Mouse (Mus musculus) cerebellum, postnatal 14 days (tissue): ENCODE measurements around the gene Cntfr.

Experiments used
- DNase-seq, 2 experiments: peaks; one replicate each; pipeline ENCODE4 v3.0.0; 2021; ENCODE audit warnings: mixed read lengths in 2 of 2

Gene Cntfr

DNA sequence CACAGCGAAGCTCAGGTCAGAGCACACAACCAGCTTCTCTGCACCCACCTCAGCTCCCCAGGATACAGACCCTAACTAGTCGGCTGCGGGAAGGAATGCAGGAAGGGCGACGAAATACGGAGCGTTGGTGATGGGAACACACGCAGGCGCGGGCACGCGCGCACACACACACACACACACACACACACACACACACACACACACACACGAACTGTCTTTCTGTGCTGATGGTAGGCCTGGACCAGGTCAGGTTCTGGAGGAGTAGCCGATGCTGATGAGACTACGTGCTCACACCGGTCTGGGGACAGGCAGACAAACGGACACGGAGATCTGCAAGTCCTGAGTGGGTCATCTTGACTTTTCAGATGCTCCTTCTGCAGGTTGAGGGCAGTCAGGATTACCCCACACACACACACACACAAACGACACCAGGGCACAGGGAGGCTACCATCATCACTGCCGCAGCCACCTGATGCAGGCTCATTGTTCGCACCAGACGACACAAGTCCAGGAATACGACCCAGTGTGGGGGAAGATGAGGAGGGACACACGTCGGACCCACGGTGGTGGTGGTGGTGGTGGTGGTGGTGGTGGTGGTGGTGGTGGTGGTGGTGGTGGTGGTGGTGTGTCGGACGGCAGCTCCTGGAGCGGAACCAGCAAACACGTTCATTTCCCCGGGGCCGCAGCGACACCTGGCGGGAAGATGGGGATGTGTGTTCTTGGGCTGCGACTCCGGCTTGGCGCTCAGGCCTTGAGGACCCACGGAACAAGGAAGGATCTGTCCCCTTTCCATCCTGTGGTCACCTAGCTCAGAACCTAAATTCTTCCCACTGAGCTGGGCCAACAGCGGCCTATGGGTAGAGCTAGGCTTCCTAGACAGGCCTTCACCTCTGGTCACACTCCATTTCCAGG is at the start of gene Cntfr:
Gene Cntfr (minus strand): TSS at position 160 of the 912 bp plus-strand sequence.
- peak; percentile 94 to 95 for DNase-seq

DNA sequence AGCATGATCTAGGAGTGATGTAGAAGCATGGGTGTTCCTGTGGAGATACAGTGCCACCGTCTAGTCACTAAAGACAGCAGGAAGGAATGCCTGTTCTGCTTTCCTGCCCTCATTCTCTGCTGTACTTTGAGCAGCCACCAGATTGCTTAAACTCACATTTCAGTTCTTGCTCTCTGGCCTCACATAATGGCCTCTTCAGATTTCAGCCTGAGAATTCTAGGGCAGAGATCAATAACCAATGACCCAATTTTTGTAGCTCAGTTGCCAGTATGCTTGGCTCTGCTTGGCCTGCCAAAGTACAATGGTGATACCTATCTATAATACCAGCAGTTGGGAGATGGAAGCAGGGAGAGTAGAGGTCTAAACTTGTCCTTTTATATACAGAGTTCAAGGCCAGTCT is 48.1 kb upstream of the Cntfr start:
- no peak for DNase-seq

DNA sequence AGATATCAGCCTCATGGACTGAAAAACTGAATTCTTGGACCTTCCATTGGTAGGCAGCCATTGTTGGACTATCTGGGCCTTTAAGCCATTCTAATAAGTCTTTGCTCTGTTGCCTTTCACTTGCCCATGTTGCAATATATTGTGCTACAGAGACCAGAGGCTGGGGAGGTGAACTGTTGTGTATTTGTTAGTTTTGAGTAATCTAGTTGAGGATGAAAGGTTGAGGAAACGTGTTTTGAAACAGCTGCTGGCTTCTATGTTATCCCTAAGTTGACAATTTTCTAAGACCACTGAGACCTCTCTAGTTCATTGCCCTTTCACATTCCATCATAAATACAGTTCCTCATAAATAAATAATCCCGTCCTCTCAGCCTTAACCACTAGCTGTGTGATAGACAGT is 47.2 kb upstream of the Cntfr start:
- DNase-seq = no peak

DNA sequence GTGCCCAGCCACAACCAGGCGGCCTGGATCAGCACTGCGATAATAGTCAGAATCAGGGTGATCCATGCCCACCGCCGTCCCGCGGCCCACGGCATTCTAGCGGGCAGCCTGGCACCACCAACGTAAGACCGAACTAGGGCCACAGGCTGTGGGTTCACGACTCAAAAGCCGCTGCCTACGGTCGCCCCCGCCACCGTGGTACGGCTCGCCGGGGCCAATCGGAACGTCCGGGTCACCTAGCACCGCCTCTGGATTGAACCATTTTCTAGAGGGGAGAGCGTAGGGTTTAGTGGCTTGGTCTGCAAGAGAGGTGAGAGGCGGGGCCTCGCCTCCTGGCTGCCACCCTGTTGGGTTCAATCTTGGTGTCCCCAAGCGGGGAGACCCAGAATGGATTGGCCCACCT is 44.3 kb upstream of the Cntfr start:
- peak; percentile 93 to 95 for DNase-seq

DNA sequence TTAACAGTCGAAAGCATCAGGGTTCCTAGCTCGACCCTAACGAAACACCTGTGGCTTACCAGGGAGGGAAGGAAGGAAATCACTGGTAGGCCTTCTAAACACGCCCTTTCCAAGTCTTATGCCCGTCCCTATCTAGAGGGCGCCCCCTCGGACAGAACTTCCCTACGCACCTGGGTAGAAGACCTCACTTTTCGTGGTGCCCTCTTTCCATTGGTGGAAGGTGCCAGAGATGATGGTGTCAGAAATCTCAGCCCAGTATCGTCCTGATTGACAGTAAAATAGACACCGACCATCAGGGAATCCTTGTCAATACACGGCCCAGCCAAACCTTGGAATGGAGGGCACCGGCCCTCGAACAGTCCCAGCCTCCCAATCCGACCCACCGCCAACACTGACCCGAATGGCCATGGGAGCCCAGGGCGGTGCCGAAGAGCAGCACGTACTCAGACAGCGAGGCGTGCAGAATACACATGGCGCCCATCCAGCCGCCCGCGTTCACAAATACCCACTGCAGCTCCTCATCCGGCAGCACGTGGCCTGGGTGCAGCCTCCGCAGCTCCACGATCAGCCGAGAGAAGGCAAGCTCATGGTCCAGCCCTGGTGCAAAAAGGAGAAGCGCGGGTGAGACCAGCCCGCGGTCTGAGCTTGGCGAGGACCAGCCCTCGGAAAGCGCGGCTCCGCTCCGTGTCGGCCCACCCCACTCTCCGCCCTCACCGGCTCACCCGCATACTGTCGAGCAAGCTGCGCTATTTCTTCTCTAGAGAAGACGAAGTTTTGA is 43.7 kb upstream of the Cntfr start:
- DNase-seq = peak; percentile 72 to 78

DNA sequence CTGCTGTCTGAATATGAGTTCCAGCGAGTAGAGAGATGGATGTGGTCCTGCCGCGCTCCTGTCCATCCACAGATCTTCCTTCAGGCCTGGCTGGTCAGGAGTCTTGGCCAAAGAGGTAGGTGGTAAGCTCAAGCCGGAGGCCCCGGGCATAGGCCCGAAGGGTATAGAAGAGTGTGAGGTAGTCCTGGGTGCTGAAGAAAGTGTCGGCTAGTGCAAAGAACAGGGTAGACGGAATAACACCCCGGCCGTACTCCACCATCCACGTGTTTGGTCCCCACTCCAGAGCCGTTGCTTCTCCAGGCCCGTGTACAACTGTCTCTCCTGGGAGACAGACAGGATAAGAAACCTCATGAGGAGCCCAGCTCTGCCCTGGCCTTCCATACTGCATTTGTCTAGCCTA is 42.4 kb upstream of the Cntfr start:
- DNase-seq = no peak

DNA sequence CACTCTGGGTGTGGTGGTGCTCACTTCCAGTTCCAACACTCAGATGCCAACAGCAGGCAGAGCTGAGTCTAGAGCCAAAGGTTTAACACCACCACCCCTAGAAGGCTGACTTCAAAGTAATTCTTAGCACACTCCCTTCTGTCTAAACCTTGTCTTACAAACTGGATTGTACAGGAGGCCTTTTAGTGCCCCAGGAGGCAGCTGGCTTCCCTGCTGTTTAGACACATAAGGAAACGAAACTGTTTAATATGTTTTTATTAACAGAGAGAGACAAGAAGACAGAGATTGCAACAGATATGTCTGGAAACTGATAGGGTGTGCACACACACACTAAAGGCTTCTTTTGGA is 41.3 kb upstream of the Cntfr start:
- no peak for DNase-seq

DNA sequence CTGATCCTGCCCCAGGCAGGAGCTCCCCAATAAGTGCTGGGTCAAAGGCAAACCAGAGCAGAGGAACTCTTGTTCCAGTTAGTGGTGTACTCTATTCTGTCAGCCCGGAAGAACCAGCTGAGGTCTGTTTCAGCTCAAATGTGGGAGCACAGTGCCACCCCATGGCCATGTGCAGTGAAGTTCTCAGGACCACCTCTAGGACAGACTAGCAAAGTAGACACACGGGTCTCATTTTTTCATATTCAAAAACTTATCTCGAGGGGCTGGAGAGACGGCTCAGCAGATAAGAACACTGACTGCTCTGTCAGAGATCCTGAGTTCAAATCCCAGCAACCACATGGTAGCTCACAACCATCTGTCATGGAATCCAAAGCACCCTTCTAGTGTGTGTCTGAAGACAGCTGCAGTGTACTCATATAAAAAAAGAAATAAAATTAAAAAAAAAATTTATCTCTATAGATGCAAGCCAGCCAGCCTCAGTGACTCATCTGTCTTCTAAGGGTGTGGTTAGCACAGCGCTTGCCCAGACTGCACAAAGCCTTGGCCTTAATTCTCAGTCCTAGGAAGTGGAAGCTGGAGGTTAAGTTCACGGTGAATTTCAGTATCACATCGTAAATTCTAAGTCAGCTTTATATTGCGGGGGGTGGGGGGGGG is 40.8 kb upstream of the Cntfr start:
- DNase-seq = peak; percentile 83 to 85

DNA sequence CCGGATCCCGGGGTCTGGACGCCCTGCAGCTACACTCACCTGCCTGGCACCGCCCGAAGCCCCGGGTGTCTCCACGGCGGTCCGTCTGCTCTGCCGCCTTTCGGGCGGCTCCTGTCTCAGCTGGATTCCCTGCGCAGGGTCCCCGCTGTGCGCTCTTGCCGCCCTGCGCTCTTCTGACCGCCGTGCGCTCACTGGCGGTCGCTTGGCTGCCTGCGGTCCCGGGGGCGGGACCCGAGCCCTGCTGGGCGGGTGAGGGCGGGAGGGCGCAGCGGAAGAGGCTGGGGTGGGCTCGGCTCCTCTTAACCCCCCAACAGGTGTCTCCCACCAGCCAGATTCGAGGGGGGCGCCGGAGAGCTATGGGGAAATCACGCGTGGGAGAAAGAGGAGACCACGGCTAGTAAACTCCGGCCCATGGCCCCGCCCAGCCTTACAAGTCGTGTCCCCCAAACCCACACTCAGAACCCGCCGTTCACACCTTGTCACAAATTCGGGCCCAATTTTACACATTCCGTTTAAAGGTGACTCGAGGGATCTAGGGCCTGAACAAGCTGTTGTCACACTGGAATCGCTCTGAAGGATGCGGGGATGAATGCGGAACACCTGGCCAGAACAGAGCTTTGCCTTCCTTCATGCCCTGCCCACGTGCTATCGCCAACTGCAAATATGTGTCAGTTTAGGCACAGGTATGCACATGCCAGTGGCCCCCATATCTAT is 34.3 kb upstream of the Cntfr start, which contains the start of gene Arid3c:
Gene Arid3c (minus strand): TSS at position 91 of the 714 bp plus-strand sequence.
- DNase-seq = no peak

DNA sequence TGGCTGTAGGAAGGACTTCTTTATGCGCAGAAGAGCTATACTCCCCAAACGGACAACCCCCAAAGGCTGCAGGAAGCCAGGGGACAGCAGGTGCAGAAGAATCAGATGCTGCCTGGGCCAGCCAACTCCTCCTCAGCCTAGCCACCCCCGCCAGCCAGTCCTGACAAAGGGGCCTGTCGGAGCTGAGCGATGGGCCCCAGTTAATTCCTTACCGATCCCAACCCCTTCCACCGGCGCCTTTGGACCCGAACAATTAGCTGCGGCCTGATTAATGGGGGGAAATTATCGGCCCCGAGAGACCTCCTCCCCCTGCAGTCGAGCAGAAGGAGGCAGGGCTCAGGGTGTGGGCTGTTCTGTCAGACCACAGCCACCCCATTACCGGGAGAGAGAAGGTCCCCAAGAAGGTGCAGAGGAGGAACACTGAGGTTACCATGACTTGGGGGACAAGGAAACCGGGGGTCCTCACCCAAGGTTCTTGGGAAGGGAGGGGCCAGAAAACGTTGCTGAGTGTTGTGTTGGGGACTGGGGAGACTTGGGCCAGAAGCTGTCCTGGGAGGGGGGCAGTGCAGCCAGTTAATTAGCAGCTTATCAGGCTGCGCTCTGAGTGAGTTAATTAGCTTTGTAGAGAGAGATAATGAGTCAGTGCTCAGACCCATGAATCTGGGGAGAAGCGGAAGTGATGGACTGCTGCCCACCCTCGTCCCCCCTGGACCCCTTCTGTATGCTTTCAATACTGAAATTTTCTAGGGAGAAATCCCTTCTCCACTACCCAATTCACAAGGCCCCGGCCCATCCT is 30.1 kb upstream of the Cntfr start:
- DNase-seq = no peak

DNA sequence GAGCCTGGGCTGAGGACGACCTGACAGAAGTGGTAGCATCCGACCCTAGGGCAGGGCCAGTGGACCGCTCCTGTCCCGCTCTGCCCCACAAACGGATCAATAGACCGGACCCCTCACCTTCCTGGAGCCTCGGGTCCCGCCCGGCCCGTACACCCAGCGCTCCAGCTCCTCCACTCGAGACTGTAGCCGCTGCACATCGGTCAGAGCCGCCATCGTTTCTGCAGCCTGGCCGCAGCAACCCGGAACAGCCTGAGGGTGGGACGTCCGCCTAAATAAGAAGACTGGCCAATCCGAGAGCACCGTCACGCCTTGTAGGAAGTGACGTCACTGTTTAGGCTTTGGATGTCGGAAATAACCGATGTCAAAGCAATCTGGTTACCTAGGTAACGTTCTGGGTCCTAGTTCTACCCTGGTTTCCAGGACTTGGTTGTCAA is 26.0 kb upstream of the Cntfr start, which contains the start of gene Dctn3:
Gene Dctn3 (minus strand): TSS at position 253 of the 434 bp plus-strand sequence.
- DNase-seq = peak; percentile 87 to 91

DNA sequence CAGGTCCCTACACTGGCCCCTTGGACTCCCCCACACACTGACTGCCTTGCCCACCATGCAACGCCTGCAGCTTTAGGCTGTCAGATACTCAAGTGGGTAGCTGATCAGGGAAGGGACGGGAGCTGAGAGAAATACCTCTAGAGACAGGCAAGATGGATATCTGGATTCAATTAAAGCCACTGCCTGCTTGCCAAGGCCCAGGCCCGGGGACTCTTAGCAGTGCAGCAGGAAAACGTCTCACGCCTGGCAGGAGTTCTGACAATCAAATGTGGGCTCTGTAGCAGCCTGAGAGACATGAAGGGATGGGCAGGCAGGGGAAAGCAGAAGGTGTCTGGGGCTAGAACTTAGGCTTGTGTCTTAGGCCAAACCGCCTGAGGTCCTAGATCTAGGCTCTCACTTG is 19.9 kb upstream of the Cntfr start:
- no peak for DNase-seq

DNA sequence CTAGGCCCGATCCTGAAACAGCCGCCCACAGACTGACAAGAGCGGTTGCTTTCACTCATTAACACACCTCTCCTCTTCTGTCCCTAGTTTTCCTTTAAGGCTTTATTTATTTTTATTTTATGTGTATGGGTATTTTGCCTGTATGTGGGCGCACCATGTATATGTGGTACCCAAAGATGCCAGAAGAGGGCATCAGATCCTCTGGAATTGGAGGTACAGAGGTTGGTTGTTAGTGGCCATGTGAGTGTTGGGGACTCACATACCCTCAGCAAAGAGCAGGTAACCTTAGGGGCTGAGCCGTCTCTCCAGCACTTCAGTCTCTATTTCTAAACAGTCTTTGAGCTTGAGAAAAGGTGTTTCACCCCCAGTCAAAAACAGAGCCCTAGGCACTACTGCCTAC is 18.7 kb upstream of the Cntfr start:
- DNase-seq = peak; percentile 80 to 81

DNA sequence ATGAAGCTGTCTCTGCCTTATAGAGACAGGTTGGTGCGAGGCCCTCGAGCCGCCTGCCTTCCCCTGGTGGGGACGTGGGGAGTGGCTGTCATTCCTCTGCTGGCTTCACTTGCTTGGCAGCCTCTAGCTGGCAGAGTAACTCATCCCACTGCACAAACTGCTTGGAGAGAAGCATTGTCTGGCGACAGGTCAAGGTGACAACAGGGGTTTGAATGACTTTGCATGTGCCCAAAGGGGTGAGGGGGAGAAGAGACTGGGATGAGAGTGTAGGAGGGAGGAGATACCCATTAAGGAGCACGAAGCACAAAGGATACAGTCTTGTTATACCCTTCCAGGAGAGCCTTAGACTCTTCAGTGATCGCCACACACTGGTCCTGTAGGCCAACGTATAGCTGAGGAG is 18.2 kb upstream of the Cntfr start:
- DNase-seq = peak in 1 of 2 experiments; percentile 37

DNA sequence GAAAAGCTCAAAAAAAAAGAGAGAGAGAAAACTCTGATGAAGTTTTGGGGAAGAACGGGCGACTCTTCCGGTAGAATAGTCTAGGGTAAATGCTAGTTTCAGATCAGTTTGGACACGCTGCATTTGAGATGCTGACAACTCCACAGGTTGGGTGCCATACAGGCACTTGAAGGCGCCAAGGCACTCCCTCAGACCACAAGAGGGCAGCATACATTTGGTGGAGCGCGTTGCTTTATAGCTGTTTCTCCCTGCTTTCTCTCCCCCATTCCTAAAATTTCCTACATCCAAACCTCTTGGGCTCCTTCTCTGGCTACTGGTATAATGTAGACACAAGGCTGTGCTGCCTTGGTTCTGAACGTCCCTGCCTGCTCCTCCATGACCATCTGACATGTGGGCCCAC is 17.4 kb upstream of the Cntfr start:
- peak; percentile 87 to 88 for DNase-seq

DNA sequence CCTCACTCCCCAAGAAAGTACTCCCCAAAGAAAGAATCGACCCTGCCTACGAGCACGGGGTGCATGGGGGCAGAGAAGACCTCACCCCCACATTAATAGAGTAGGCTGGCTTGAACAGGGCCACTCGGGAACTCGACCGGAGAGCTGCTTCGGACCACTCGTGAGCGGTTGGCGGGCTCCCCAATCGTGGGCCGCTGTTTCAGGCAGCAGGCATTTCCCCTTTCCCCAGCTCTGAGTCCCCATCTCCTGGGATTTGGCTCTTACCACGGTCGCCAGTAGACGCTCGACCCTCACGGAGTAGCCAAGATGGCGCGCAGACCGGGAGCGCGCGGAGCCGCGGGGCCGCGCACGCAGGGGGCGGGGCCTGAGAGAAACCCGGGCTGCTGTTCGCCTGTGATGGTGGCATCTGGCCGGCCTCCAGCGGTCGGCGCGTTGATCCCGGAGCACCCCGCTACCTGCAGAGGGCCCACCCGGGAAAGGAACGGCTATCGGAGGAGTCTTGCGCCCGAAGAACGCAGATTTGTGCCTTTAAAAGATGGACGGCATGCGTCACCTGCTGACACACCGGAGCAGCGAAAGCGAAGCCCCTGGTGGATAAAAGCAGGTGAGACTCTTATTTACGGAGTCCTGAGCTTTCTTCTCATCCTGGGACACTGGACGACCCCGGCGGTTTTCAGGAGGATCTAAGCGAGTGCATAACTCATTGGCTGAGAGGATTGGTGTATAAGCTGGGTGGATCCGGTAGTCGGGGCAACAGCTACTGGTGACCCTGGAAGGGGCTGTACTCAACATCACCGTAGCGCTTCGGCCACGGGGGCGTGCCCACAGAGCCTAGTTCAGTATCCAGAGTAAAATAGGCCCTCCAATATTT is 16.5 kb upstream of the Cntfr start, which contains the start of gene Rpp25l:
Gene Rpp25l (minus strand): TSS at position 338 of the 871 bp plus-strand sequence.
- peak; percentile 89 to 93 for DNase-seq

DNA sequence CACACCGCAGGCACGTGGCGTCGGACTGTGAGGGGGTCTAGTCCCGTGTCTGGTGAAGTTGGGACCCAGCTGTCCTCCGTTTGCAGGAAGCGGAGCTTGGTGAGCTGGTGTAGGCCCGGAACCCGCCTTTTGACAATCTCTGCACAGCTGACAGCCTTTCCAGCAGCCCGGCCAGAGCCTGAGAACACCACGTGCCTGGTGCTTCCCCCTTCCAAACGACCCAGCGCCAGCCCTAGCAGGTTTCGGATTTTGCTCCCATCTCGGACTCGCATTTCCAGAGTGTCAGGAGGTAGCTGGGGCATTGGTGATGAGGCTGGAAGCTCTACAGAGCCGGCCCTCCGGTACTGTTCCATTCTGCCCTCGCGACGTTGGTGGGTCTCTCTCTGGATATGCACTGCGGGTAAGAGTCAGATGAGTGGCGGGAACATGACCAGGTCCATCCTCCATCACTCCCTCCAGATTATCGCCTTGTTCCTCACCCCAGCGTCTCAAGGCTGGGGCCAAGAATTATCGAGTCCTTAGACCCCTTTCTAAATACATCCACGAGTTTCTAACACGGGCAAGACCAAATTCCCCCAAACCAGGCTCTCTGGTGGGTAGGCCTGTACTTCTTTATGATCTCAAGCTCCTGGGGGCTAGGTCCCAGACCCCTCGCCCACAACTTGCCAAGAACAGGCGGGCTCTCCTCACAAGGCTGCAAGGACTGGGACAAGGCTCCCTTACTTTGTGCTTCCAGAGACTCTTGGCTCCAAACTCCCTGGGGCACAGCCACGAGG is 15.7 kb upstream of the Cntfr start:
- DNase-seq = peak in 1 of 2 experiments; percentile 44

DNA sequence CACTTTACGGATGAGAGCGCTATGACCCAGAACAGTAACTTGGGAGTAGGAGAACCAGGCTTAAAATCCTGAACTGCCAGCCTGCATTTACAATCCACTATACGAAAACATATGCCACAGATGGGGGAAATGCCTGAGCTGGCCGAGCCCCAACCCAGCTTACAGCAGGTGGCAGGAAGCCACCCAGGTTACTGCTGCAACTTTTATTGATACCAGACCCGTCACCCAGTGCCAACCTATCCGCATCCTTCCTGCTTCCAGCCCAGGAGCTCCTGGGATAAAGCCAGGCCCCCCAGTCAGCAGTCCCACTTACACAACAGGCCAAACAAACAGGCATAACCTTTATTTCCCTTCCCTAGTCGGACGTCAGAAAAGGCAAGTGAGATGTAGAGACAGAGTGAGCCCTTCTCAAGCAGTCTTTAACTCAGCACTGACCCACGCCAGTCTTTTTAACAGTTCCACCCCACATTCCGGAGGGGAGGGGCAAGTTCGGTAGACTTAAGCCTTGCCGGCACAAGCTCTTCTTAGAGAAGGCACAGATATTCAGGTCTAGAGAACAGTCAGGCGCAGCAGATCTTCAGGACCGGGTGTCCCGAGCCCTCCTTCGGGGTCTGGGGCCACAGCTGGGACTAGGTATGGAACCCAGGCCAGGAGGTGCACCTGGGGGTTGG is 15.0 kb upstream of the Cntfr start:
- peak in 1 of 2 experiments; percentile 50 for DNase-seq

DNA sequence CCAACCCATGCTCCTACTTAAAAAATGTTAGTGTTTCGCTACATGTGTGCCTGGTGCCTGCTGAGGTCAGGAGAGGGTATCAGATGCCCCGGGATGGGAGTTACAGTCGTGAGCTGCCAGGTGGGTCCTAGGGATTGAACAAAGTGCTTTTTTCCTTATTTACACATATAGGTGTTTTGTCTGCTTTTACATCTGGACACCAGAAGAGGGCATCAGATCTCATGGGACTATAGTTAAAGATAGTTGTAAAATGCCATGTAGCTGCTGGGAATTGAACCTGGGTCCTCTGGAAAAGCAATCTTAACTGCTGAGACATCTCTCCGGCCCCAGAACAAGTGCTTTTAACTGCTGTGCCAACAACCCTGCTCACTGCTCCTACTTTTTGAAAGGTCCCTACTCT is 13.3 kb upstream of the Cntfr start:
- no peak for DNase-seq
